Comparison of ENCODE assay signal across 13 mouse cellular contexts in genomic region chr5:29726070-29726469, GRCm38 (mm10). TPM values are rescaled to one million over a fixed set of nuclear protein-coding genes. Genes with fewer than 3 reads are reported as not detected.
"Had no signal": no experiment of that assay in that cellular context is flagged by ENCODE, and none has a peak within 500 bp of the region (broad histone marks: within the 10 kb centered on the region; RNA-seq: fewer than 3 reads in every experiment).

No protein-coding gene starts in this region.

RNA-seq across cellular contexts. Expression of gene Gm5129, which starts 9.7 kb away (rescaled TPM):
- total RNA-seq: megakaryocyte-erythroid progenitor cell, adult 5-6 weeks had no signal
- polyA plus RNA-seq: lung, embryonic 14.5 days; lung, embryonic 16.5 days; midbrain, embryonic 10.5 days; midbrain, embryonic 12.5 days; midbrain, embryonic 14.5 days; midbrain, embryonic 16.5 days; neural tube, embryonic 12.5 days; neural tube, embryonic 14.5 days; spleen, adult 2 months; stomach, embryonic 15.5 days; stomach, postnatal 0 days; urinary bladder, adult 2 months had no signal
